In genomic region chr13:56613366-56613998, GRCm38 (mm10) we compare ENCODE assay signal across 8 mouse cellular contexts. TPM values are rescaled to one million over a fixed set of nuclear protein-coding genes. Genes with fewer than 3 reads are reported as not detected.
DNase-seq lines count a peak whose midpoint lies in the region; ATAC-seq and TF ChIP-seq lines count a peak whose summit lies in the region.

No protein-coding gene starts in this region.

- no peaks in the 10 kb centered on the region for H3K79me2 ChIP-seq in liver, adult 2 months (ENCODE audit: control insufficient read depth, insufficient read depth, low read length)

- no peak for TF ChIP-seq POLR2A in liver, adult 2 months (IDR thresholded peaks at IDR 0.05; ENCODE audit: extremely low read depth, insufficient read depth, low read length)

- 28% methylated on average over 9 of the region's 9 CpGs for WGBS in liver, embryonic 12.5 days (ENCODE audit: insufficient replicate concordance)
- 50% methylated on average over 9 of the region's 9 CpGs for WGBS in liver, adult 2 months
- WGBS in stomach, embryonic 16.5 days = 42% methylated on average over 9 of the region's 9 CpGs

- no peak overlapping the region for H3K4me3 ChIP-seq in liver, embryonic 12.5 days
- H3K4me3 ChIP-seq in liver, adult 2 months (ENCODE audit: insufficient read depth, low read depth, low read length) = no peak overlapping the region
- H3K4me3 ChIP-seq in stomach, embryonic 16.5 days (replicated peaks; ENCODE audit: low read length) = no peak overlapping the region

- TF ChIP-seq CTCF in liver, adult 2 months (IDR thresholded peaks at IDR 0.05; ENCODE audit: low read depth, low read length) = no peak

- no peak overlapping the region for H3K9ac ChIP-seq in liver, embryonic 12.5 days
- peak overlapping the region; percentile 31; the same call in 1 of the 2 replicates for H3K9ac ChIP-seq in liver, adult 2 months (ENCODE audit: low read depth, low read length)
- peak overlapping the region; percentile 29; the same call in 1 of the 2 replicates for H3K9ac ChIP-seq in stomach, embryonic 16.5 days (ENCODE audit: low read length)

- H3K27ac ChIP-seq in liver, embryonic 12.5 days = no peak overlapping the region; the same call in 1 of the 2 replicates
- H3K27ac ChIP-seq in liver, adult 2 months (replicated peaks; ENCODE audit: insufficient read depth, low read depth, low read length) = peak overlapping the region; percentile 49
- H3K27ac ChIP-seq in stomach, embryonic 16.5 days (ENCODE audit: low read length) = peak overlapping the region; percentile 43

- peaks cover 62% of the 10 kb centered on the region for H3K4me1 ChIP-seq in liver, embryonic 12.5 days
- H3K4me1 ChIP-seq in liver, adult 2 months (ENCODE audit: control insufficient read depth, insufficient read depth, low read length) = peaks cover 3% of the 10 kb centered on the region; the same call in 1 of the 2 replicates
- peaks cover 58% of the 10 kb centered on the region for H3K4me1 ChIP-seq in stomach, embryonic 16.5 days (ENCODE audit: control insufficient read depth, insufficient read depth, low read length)

- peaks cover 28% of the 10 kb centered on the region for H3K27me3 ChIP-seq in liver, embryonic 12.5 days (replicated peaks)
- peaks cover 15% of the 10 kb centered on the region for H3K27me3 ChIP-seq in liver, adult 2 months (ENCODE audit: control insufficient read depth, insufficient read depth, low read length)
- 0 out of 2 replicates have a peak, but pooled peaks cover 3% of the 10 kb centered on the region for H3K27me3 ChIP-seq in stomach, embryonic 16.5 days (ENCODE audit: control insufficient read depth, insufficient read depth, low read length)

- no peaks in the 10 kb centered on the region for H3K36me3 ChIP-seq in liver, embryonic 12.5 days
- no peaks in the 10 kb centered on the region for H3K36me3 ChIP-seq in liver, adult 2 months (ENCODE audit: control insufficient read depth, insufficient read depth, low read length)
- no peaks in the 10 kb centered on the region for H3K36me3 ChIP-seq in stomach, embryonic 16.5 days (ENCODE audit: control insufficient read depth, insufficient read depth, low read length)

- H3K9me3 ChIP-seq in liver, embryonic 12.5 days (replicated peaks) = no peaks in the 10 kb centered on the region
- no peaks in the 10 kb centered on the region for H3K9me3 ChIP-seq in stomach, embryonic 16.5 days (replicated peaks; ENCODE audit: control insufficient read depth, low read length)

- no peak overlapping the region for H3K4me2 ChIP-seq in liver, embryonic 12.5 days
- 0 out of 2 replicates have a peak overlapping the region, but pooled peaks have one; percentile 99 for H3K4me2 ChIP-seq in stomach, embryonic 16.5 days (ENCODE audit: low read depth, low read length)

- DNase-seq in adrenal gland, postnatal 14 days = peak; percentile 46
- no peak for DNase-seq in adrenal gland, adult 8-10 months
- peak; percentile 15 for DNase-seq in liver
- peak; percentile 44 for DNase-seq in liver, adult 2 months (ENCODE audit: extremely low read depth, low read depth, low spot score)
- DNase-seq in right cerebral cortex, adult 2 months (ENCODE audit: low spot score in 2 of 2) = no peak

- no peak for ATAC-seq in liver, embryonic 12.5 days
- peak; percentile 33 for ATAC-seq in granulocyte monocyte progenitor cell, adult 5-6 weeks (replicated peaks; ENCODE audit: poor library complexity, severe bottlenecking)
- ATAC-seq in stomach, embryonic 16.5 days (ENCODE audit: insufficient read depth, low FRiP score) = peak; percentile 56; the same call in 1 of the 2 replicates

RNA-seq across cellular contexts. Expression of gene Tgfbi, which starts 4.2 kb away (rescaled TPM):
- 40.1 and 59.6 TPM in 2 replicates for total RNA-seq in adrenal gland, postnatal 14 days (2021)
- 100 to 1,000 TPM in 2 of 4 experiments, 10 to 100 TPM in 2; 35.2 to 174 (median 104) TPM for total RNA-seq in adrenal gland, adult 8-10 months (2022)
- polyA plus RNA-seq in liver, embryonic 12.5 days (2016; fragmentation: Nextera tagmentation; extraction: Ambion mirVana) = 13.4 and 14.0 TPM in 2 replicates
- 10.1 and 15.3 TPM in 2 replicates for total RNA-seq in granulocyte monocyte progenitor cell, adult 5-6 weeks (2014; fragmentation: Nextera tagmentation)
- 15.6 and 21.7 TPM in 2 replicates for total RNA-seq in granulocyte monocyte progenitor cell, adult 5-6 weeks (2017)
- total RNA-seq in liver, adult 2 months (2014; rRNA removed) = 34.3 and 39.3 TPM in 2 replicates
- 23.3 and 27.2 TPM in 2 replicates for polyA plus RNA-seq in liver, adult 2 months (2012; rRNA removed)
- 180 and 191 TPM in 2 replicates for polyA plus RNA-seq in stomach, embryonic 16.5 days (2015; fragmentation: Nextera tagmentation; extraction: Ambion mirVana)

Comparison
In these comparisons a context has a peak if more than half of its experiments do, and no peak if none do; other contexts are left out.
1. DNase-seq: peak in adrenal gland, postnatal 14 days (single experiment), liver (single experiment) and liver, adult 2 months (single experiment); none in adrenal gland, adult 8-10 months (single experiment) and right cerebral cortex, adult 2 months (0 of 2).